Mouse (Mus musculus) left cerebral cortex, postnatal 14 days (tissue): Measurements from ENCODE around the gene Iqce. TPM values are rescaled to one million over a fixed set of nuclear protein-coding genes. Genes with fewer than 3 reads are reported as not detected.
A peak's percentile ranks its signal among the peaks of the same experiment; 100 is the strongest.
"Not testable (repeated sequence)": the region's sequence is repeated elsewhere in the genome, so short reads cannot be mapped to it uniquely, and the experiment has no call there.

Experiments
- DNase-seq, 2 experiments: peaks; one replicate each; pipeline ENCODE4 v3.0.0; 2021 to 2022; ENCODE audit warnings: low spot score in 2 of 2, mixed read lengths in 1 of 2
- intact Hi-C: fragments of 180-260 bp; cut with DNase I; formaldehyde crosslinking; loops from one replicate; pipeline ENCODE4 v1.15.1; 2025
- total RNA-seq, 2 experiments: library from RNA; stranded (reverse); gene quantifications; 2 replicates each; pipeline ENCODE4 v1.2.3; 2021

Iqce gene
- total RNA-seq, 2 experiments from 2014 or later = 49.0 to 63.8 TPM

GRCm38 (mm10) chr5:140672603-140673002, 29.6 kb downstream of the Iqce start:
- intact Hi-C loops, DNase-seq: not testable (repeated sequence)

- intact Hi-C loops = no loop called here
- DNase-seq = no peak
These were observed 30.1 kb downstream of the Iqce start for GRCm38 (mm10) chr5:140672115-140672514.

- intact Hi-C loops = no loop called here
These were observed 38.5 kb downstream of the Iqce start for GRCm38 (mm10) chr5:140663621-140664180.

GRCm38 (mm10) chr5:140662741-140663592, 39.2 kb downstream of the Iqce start:
- peak; percentile 56 to 60 for DNase-seq
- intact Hi-C loops = no loop called here

More at GRCm38 (mm10) chr5:140663621-140664180, 38.5 kb downstream of the Iqce start:
- peak; percentile 69 to 76 for DNase-seq

- intact Hi-C loops = no loop called here
- DNase-seq = peak; percentile 49 to 71
These were observed 40.1 kb downstream of the Iqce start for GRCm38 (mm10) chr5:140661875-140662643.

GRCm38 (mm10) chr5:140661427-140661826, 40.8 kb downstream of the Iqce start:
- intact Hi-C loops = no loop called here
- DNase-seq = no peak

- intact Hi-C loops = no loop called here
- DNase-seq = no peak
These were observed 41.8 kb downstream of the Iqce start for GRCm38 (mm10) chr5:140660398-140660797.

- intact Hi-C loops = no loop called here
- DNase-seq = peak; percentile 72 to 94
These were observed 42.4 kb downstream of the Iqce start for GRCm38 (mm10) chr5:140659607-140660272.

GRCm38 (mm10) chr5:140654096-140654845, 47.9 kb downstream of the Iqce start:
- intact Hi-C loops = no loop called here
- DNase-seq = no peak

GRCm38 (mm10) chr5:140652587-140652986, 49.6 kb downstream of the Iqce start:
- no peak for DNase-seq
- intact Hi-C loops = no loop called here

- intact Hi-C loops = no loop called here
- no peak for DNase-seq
These were observed 50.9 kb downstream of the Iqce start for GRCm38 (mm10) chr5:140651231-140651630.

- intact Hi-C loops = loop anchor here (2.0 kb wide), 1 partner anchor 55 kb away; the partner anchor contains the start of gene Brat1
- no peak for DNase-seq
These were observed 52.2 kb downstream of the Iqce start for GRCm38 (mm10) chr5:140649881-140650414.

- intact Hi-C loops = loop anchor here (2.0 kb wide), 1 partner anchor 56 kb away; the partner anchor contains the start of gene Brat1
- DNase-seq = peak; percentile 97 to 98
These were observed 53.0 kb downstream of the Iqce start for GRCm38 (mm10) chr5:140649101-140649667.

- no peak for DNase-seq
- intact Hi-C loops = loop anchor here (2.0 kb wide), 1 partner anchor 56 kb away; the partner anchor contains the start of gene Brat1
These were observed 53.6 kb downstream of the Iqce start, which contains the start of gene Ttyh3 for GRCm38 (mm10) chr5:140648519-140649100. TSS of gene Ttyh3 (minus strand) at chr5:140649031.

GRCm38 (mm10) chr5:140647821-140648518, 54.2 kb downstream of the Iqce start:
- intact Hi-C loops = loop anchor here (2.0 kb wide), 1 partner anchor 57 kb away; the partner anchor contains the start of gene Brat1
- peak; percentile 60 to 69 for DNase-seq

- intact Hi-C loops = no loop called here
- DNase-seq = peak in 1 of 2 experiments; percentile 59
These were observed 55.0 kb downstream of the Iqce start for GRCm38 (mm10) chr5:140647031-140647760.
